Mouse (Mus musculus) liver, embryonic 16.5 days (tissue): ENCODE data around the gene Mansc1. TPM values are rescaled to one million over a fixed set of nuclear protein-coding genes. Genes with fewer than 3 reads are reported as not detected.

ENCODE experiments used
- ATAC-seq: fragments of 200-750 bp; cut with Nextera tagmentation; 2 replicates; pipeline ENCODE4 v1.8.0; 2017; ENCODE audit warnings: low read depth, mild to moderate bottlenecking, moderate number of reproducible peaks, moderate library complexity
- H3K27ac ChIP-seq: fragments of 300-500 bp; sonication (generic); 2 replicates; pipeline ENCODE4 v1.5.1; 2014; ENCODE audit warnings: mild to moderate bottlenecking, low read length
- H3K27me3 ChIP-seq: fragments of 300-500 bp; sonication (generic); 2 replicates; pipeline ENCODE4 v1.6.1; 2014; ENCODE audit warnings: low read depth, low read length, mixed read lengths; ENCODE audit not compliant: control insufficient read depth, insufficient read depth
- H3K36me3 ChIP-seq: fragments of 300-500 bp; sonication (generic); 2 replicates; pipeline ENCODE4 v1.6.1; 2014; ENCODE audit warnings: mild to moderate bottlenecking; ENCODE audit not compliant: control insufficient read depth, insufficient read depth
- H3K4me1 ChIP-seq: fragments of 300-500 bp; sonication (generic); 2 replicates; pipeline ENCODE4 v1.6.1; 2014; ENCODE audit warnings: low read depth, low read length, mixed read lengths; ENCODE audit not compliant: control insufficient read depth
- H3K4me2 ChIP-seq: fragments of 300-500 bp; sonication (generic); 2 replicates; pipeline ENCODE4 v1.6.1; 2014; ENCODE audit warnings: low read depth, low read length, mixed read lengths
- H3K4me3 ChIP-seq: fragments of 300-500 bp; sonication (generic); 2 replicates; pipeline ENCODE4 v1.5.1; 2014; ENCODE audit warnings: low read depth, mild to moderate bottlenecking, low read length
- H3K9ac ChIP-seq: fragments of 300-500 bp; sonication (generic); 2 replicates; pipeline ENCODE4 v1.6.1; 2014; ENCODE audit warnings: low read depth, low read length
- H3K9me3 ChIP-seq: fragments of 300-500 bp; sonication (generic); replicated peaks from 2 replicates; pipeline ENCODE4 v1.6.1; 2016; ENCODE audit warnings: low read length; ENCODE audit not compliant: control insufficient read depth
- WGBS: fragments of 180-500 bp; shearing (Covaris S2); extraction: QIAGEN DNeasy Blood & Tissue Kit; methylation state at CpG from one replicate; pipeline ENCODE4 v1.1.7; 2014; ENCODE audit not compliant: insufficient replicate concordance; 5-methylcytosine and 5-hydroxymethylcytosine counted together
- polyA plus RNA-seq: library from polyadenylated mRNA; unstranded; fragments of >200 nt; fragmentation: Nextera tagmentation; extraction: Ambion mirVana; gene quantifications from 2 replicates; pipeline ENCODE4 v1.2.1, GENCODE M21; 2015

Gene Mansc1
- polyA plus RNA-seq, 1 experiment from 2014 or later = 0.80 TPM

DNA sequence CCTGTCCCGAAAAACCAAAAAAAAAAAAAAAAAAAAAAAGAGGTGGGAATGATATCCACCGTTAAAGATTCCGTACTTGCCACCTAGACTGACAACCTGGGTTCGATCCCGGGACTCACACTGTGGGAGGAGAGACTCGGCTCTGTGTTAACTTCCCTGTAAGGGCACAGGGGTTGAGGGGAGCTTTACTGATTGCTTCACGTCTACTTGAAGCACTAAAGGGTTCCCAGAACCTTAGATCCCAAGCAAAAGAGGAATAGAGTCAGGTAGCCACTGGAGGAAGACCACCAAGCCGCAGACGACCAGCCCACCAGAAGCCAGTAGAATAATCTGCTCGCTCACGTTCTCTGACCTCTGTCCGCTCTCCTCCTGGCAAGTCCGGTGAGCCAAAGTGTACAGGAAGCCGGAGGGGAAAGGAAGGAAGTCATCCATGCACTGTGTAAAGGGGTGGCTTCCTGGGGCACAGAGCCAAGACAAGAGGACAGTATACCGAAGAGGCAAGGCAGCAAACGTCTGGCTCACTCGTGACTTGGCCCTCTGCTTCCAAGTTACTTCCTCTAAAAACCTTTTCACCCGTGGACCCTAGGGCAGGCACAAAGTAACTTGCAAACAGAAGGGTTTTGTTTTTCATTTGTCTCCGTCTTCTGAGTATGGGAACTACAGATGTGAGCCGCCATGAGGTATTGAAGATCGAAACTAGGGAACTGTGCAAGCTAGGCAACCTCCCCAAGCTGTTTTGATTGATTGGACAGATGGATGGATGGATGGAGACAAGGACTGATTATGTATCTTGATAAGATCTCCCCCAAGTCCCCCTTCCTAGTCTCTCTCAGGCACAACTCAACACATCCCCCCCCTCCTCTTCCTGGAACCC lies 37.5 kb downstream of the Mansc1 start:
- Histone ChIP-seq H3K4me3 (no peak overlapping the region), H3K4me1 (no peaks in the 10 kb centered on the region), H3K4me2 (no peak overlapping the region; the same call in 1 of the 2 replicates), H3K9me3 (no peaks in the 10 kb centered on the region), H3K27me3 (no peaks in the 10 kb centered on the region), H3K36me3 (no peaks in the 10 kb centered on the region), H3K9ac (no peak overlapping the region), H3K27ac (no peak overlapping the region)
- 28% methylated on average over 21 of the region's 21 CpGs for WGBS
- ATAC-seq = peak; percentile 38; the same call in 1 of the 2 replicates

DNA sequence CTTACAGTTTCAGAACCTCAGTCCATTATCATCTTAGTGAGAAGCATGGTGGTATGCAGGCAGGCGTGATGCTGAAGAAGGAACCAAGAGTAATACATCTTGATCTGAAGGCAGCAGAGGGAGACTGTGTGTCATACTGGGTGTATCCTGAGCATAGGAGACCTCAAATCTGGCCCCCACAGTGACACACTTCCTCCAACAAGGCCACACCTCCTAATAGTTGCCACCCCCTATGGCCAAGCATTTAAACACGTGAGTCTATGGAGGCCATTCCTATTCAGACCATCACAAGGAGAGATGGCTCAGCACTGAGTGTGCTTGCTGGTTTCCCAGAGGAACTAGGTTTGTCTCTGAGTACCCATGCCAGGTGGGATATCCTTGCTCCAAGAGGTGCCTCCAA lies 40.7 kb downstream of the Mansc1 start:
- H3K9me3 ChIP-seq = no peaks in the 10 kb centered on the region
- WGBS = 57% methylated on average over 2 of the region's 2 CpGs

DNA sequence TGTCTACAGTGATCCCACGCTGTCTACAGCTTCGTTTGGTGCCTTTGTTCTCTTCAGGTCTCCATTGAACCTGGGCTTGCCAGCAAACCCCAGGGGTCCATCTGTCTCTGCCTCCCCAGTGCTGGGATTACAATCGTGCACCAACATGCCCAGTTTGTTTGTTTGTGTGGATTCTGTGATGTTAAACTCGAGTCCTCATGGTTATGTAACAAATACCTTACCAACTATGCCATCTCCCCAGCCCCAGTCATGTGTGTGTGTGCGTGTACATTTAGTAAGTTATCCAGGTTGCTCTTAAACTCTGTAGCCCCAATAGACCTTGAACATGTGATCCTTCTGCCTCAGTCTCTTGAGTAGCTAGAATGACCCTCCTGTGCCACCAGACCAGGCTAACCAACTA lies 46.0 kb downstream of the Mansc1 start:
- 62% methylated on average over 5 of the region's 5 CpGs for WGBS
- no peak overlapping the region for H3K9ac ChIP-seq
- ATAC-seq = no peak
- no peaks in the 10 kb centered on the region for H3K9me3 ChIP-seq
- H3K4me1 ChIP-seq = no peaks in the 10 kb centered on the region
- no peaks in the 10 kb centered on the region for H3K36me3 ChIP-seq
- no peak overlapping the region for H3K4me2 ChIP-seq
- H3K27me3 ChIP-seq = no peaks in the 10 kb centered on the region
- no peak overlapping the region for H3K27ac ChIP-seq
- H3K4me3 ChIP-seq = no peak overlapping the region

More for the DNA sequence above, 40.7 kb downstream of the Mansc1 start:
- ATAC-seq = no peak
- Histone ChIP-seq H3K27ac (no peak overlapping the region), H3K4me2 (no peak overlapping the region), H3K27me3 (no peaks in the 10 kb centered on the region), H3K4me1 (no peaks in the 10 kb centered on the region), H3K4me3 (no peak overlapping the region), H3K9ac (no peak overlapping the region), H3K36me3 (no peaks in the 10 kb centered on the region)

DNA sequence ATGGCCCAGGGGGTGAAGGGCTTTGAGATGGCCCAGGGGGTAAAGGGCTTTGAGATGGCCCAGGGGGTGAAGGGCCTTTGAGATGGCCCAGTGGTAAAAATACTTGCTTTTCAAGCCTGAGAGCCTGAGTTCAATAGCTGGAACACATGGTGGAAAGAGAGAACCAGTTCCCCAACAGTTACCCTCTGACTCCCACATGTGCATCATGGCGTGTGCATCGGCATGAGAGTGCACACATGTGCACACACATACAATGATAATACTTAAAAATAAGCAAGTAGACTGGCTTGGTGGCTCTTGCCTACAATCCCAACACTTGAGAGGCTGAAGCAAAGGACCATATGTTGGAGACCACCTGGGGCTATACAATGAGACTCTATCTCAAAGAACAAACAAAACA lies 47.7 kb downstream of the Mansc1 start:
- no peak overlapping the region for H3K4me3 ChIP-seq
- H3K27me3 ChIP-seq = no peaks in the 10 kb centered on the region
- no peak overlapping the region for H3K4me2 ChIP-seq
- H3K27ac ChIP-seq = no peak overlapping the region
- H3K9ac ChIP-seq = no peak overlapping the region
- H3K4me1 ChIP-seq = no peaks in the 10 kb centered on the region
- no peaks in the 10 kb centered on the region for H3K9me3 ChIP-seq
- 80% methylated on average over 2 of the region's 2 CpGs for WGBS
- H3K36me3 ChIP-seq = no peaks in the 10 kb centered on the region
- no peak for ATAC-seq

DNA sequence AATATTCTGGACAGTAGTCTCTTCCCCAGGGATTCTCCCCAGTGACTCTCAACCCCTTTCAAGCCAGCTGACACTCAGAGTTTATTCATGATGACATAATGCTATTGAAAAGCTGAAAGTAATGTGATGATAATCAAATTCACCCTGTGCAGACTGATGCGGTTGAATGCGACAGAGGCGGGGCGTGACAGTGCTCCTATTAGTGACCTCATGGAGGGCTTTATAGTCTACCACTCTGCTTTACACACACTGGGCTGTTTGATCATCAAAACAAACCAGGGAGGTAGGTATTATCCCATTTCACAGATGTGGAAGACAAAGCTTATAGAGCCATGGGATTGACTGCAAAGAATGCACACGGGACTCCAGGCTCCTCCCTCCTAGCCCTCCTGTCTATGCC lies 50.2 kb downstream of the Mansc1 start:
- Histone ChIP-seq H3K27ac (no peak overlapping the region), H3K4me3 (no peak overlapping the region), H3K9ac (no peak overlapping the region), H3K4me2 (no peak overlapping the region), H3K36me3 (no peaks in the 10 kb centered on the region), H3K9me3 (no peaks in the 10 kb centered on the region), H3K4me1 (no peaks in the 10 kb centered on the region), H3K27me3 (no peaks in the 10 kb centered on the region)
- WGBS = 74% methylated on average over 5 of the region's 5 CpGs
- no peak for ATAC-seq

DNA sequence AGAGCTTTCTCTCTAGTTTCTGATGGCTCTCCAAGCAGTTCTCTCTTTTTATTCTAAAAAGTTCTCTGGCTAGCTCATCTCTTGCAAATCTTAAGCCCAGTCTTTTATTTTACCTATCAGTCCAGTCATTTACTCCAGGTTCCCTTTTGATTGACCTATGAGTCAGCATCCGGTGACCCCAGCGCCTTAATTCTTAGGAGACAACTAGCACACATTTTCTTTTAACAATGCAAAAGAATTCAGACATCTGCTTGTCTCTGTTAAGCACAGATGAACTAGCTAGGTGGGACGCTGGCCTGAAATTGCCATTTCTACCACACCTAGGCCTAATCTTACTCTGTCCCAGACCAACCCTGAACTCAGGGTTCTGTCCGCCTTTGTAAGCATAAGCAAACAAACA lies 52.8 kb downstream of the Mansc1 start:
- Histone ChIP-seq H3K9ac (no peak overlapping the region), H3K27ac (no peak overlapping the region), H3K9me3 (no peaks in the 10 kb centered on the region), H3K4me1 (no peaks in the 10 kb centered on the region), H3K4me3 (no peak overlapping the region), H3K36me3 (no peaks in the 10 kb centered on the region), H3K4me2 (no peak overlapping the region), H3K27me3 (no peaks in the 10 kb centered on the region)
- no peak for ATAC-seq
- 71% methylated on average over 4 of the region's 4 CpGs for WGBS

DNA sequence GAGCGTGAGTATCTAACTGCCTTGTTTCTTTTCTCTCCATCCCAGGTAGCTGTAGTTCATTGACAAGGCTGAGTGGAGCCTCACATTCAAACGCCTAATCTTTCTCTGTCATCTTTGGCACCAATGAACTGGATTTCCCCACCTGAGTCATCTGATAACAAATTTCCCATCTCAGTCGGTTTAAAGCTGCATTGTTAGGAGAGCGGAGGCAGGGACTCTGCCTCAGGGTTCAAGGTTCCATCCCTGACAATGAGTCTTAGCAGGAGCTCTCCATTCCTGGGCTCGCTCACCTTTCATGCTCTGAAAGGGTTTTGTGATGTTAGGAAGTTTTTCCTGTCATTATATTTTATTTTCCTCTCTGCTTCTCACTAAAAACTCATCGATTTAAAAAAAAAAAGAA lies 54.2 kb downstream of the Mansc1 start:
- Histone ChIP-seq H3K27me3 (no peaks in the 10 kb centered on the region), H3K9ac (no peak overlapping the region), H3K4me3 (no peak overlapping the region), H3K4me2 (no peak overlapping the region), H3K4me1 (no peaks in the 10 kb centered on the region), H3K9me3 (no peaks in the 10 kb centered on the region), H3K27ac (no peak overlapping the region), H3K36me3 (no peaks in the 10 kb centered on the region)
- ATAC-seq = no peak
- 52% methylated on average over 6 of the region's 6 CpGs for WGBS

DNA sequence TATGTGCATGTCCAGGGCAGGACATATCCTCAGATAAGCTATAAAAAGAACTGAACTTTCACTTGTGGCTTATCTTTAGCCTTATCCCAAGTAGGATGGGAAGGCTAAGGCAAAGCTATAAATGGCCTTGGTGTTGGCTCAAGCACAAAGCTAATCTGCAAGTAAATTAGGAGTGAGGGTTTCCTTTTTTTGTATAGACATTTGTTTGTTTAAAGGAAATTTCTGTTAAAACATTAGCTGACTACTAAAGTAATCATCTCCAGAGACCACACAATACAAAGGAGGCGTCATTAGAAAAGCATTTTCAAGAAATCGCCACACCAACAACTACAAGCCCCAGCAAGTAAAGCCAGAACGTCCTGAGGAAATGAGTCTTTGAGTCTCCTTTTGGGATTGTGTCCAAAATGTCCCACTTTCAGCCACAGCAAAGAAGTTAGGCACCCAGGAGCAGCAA lies 57.0 kb downstream of the Mansc1 start:
- Histone ChIP-seq H3K9ac (no peak overlapping the region), H3K27me3 (no peaks in the 10 kb centered on the region), H3K36me3 (no peaks in the 10 kb centered on the region), H3K4me1 (no peaks in the 10 kb centered on the region), H3K9me3 (no peaks in the 10 kb centered on the region), H3K4me3 (no peak overlapping the region), H3K4me2 (no peak overlapping the region), H3K27ac (no peak overlapping the region)
- 49% methylated on average over 3 of the region's 3 CpGs for WGBS
- ATAC-seq = no peak

DNA sequence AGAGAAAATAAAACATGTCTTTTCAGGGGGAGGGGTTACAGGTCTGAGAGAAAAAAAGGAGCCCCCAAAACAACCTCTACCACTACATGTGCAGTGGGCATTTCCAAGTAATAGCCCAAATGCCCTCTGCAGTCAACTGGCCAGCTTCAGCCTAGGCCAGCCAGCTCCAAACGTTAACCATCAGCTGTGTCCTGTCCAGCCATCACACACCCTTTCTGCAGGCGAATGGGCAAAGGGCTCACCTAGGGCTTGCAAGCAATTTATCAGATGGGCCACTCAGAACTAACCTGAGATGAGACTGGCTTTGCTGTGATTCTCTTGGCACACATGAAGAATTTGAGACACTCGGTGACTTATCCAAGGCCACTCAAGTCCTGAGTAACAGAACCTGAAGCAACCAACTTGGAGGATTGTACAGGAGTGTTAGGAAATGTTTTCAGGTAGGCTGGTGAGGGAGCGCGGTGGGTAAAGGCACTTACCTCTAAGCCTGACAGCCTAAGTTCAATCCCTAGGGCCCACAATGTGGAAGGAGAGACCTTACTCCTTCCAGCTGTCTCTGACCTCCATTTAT lies 64.2 kb downstream of the Mansc1 start:
- no peak overlapping the region for H3K4me3 ChIP-seq
- H3K36me3 ChIP-seq = no peaks in the 10 kb centered on the region
- H3K9ac ChIP-seq = no peak overlapping the region
- H3K27me3 ChIP-seq = no peaks in the 10 kb centered on the region
- H3K27ac ChIP-seq = no peak overlapping the region
- H3K4me2 ChIP-seq = no peak overlapping the region
- peaks cover 5% of the 10 kb centered on the region for H3K4me1 ChIP-seq
- ATAC-seq = no peak
- 78% methylated on average over 5 of the region's 5 CpGs for WGBS
- H3K9me3 ChIP-seq = no peaks in the 10 kb centered on the region
